Mouse (Mus musculus) embryonic facial prominence, embryonic 14.5 days (tissue): ENCODE data around the gene Cers6. TPM values are rescaled to one million over a fixed set of nuclear protein-coding genes. Genes with fewer than 3 reads are reported as not detected.

Experiments used
- ATAC-seq: fragments of 200-750 bp; cut with Nextera tagmentation; 2 replicates; pipeline ENCODE4 v1.8.0; 2017; ENCODE audit warnings: low read depth, moderate number of reproducible peaks, moderate TSS enrichment
- DNase-seq: peaks from one replicate; pipeline ENCODE4 v3.0.0-alpha.2; 2015; ENCODE audit warnings: low spot score
- H3K27ac ChIP-seq: fragments of 300-500 bp; sonication (generic); replicated peaks from 2 replicates; pipeline ENCODE4 v1.5.1; 2014; ENCODE audit warnings: low read depth, mild to moderate bottlenecking, low read length, moderate library complexity
- H3K27me3 ChIP-seq: fragments of 300-500 bp; sonication (generic); replicated peaks from 2 replicates; pipeline ENCODE4 v1.6.1; 2014; ENCODE audit warnings: low read length; ENCODE audit not compliant: control insufficient read depth, insufficient read depth
- H3K36me3 ChIP-seq: fragments of 300-500 bp; sonication (generic); 2 replicates; pipeline ENCODE4 v1.6.1; 2014; ENCODE audit warnings: low read length, mixed read lengths; ENCODE audit not compliant: control insufficient read depth, insufficient read depth
- H3K4me1 ChIP-seq: fragments of 300-500 bp; sonication (generic); 2 replicates; pipeline ENCODE4 v1.6.1; 2014; ENCODE audit warnings: antibody characterized with exemption, low read length; ENCODE audit not compliant: control insufficient read depth, insufficient read depth
- H3K4me2 ChIP-seq: fragments of 300-500 bp; sonication (generic); 2 replicates; pipeline ENCODE4 v1.6.1; 2014; ENCODE audit warnings: low read depth, mild to moderate bottlenecking, low read length, moderate library complexity, mixed read lengths
- H3K4me3 ChIP-seq: fragments of 300-500 bp; sonication (generic); 2 replicates; pipeline ENCODE4 v1.5.1; 2014; ENCODE audit warnings: low read depth, mild to moderate bottlenecking, low read length
- H3K9ac ChIP-seq: fragments of 300-500 bp; sonication (generic); 2 replicates; pipeline ENCODE4 v1.6.1; 2014; ENCODE audit warnings: low read depth, mild to moderate bottlenecking, low read length, moderate library complexity, mixed read lengths
- H3K9me3 ChIP-seq: fragments of 300-500 bp; sonication (generic); 2 replicates; pipeline ENCODE4 v1.6.1; 2016; ENCODE audit warnings: low read length; ENCODE audit not compliant: control insufficient read depth
- WGBS: fragments of 180-500 bp; shearing (Covaris S2); extraction: QIAGEN DNeasy Blood & Tissue Kit; methylation state at CpG from one replicate; pipeline ENCODE4 v1.1.7; 2014; 5-methylcytosine and 5-hydroxymethylcytosine counted together
- polyA plus RNA-seq: library from polyadenylated mRNA; unstranded; fragments of >200 nt; fragmentation: Nextera tagmentation; extraction: Ambion mirVana; gene quantifications from 2 replicates; pipeline ENCODE4 v1.2.1, GENCODE M21; 2014

The Cers6 gene
- polyA plus RNA-seq, 1 experiment from 2014 or later: 24.3 TPM

GRCm38 (mm10) chr2:68956146-68956545 lies 94.9 kb downstream of the Cers6 start:
- no peaks in the 10 kb centered on the region for H3K27me3 ChIP-seq
- no peak overlapping the region for H3K4me3 ChIP-seq
- no peak for ATAC-seq
- H3K36me3 ChIP-seq: peaks cover 3% of the 10 kb centered on the region; the same call in 1 of the 2 replicates
- peaks cover 10% of the 10 kb centered on the region; the same call in 1 of the 2 replicates for H3K9me3 ChIP-seq
- no peak overlapping the region for H3K9ac ChIP-seq
- H3K27ac ChIP-seq: no peak overlapping the region
- 96% methylated on average over 3 of the region's 3 CpGs for WGBS
- peaks cover 2% of the 10 kb centered on the region; the same call in 1 of the 2 replicates for H3K4me1 ChIP-seq
- no peak for DNase-seq
- no peak overlapping the region for H3K4me2 ChIP-seq

- no peaks in the 10 kb centered on the region for H3K9me3 ChIP-seq
- no peak for ATAC-seq
- peaks cover 2% of the 10 kb centered on the region; the same call in 1 of the 2 replicates for H3K4me1 ChIP-seq
- H3K9ac ChIP-seq: no peak overlapping the region
- no peak overlapping the region for H3K27ac ChIP-seq
- H3K4me3 ChIP-seq: no peak overlapping the region
- 65% methylated on average over 7 of the region's 7 CpGs for WGBS
- no peak for DNase-seq
- no peaks in the 10 kb centered on the region for H3K27me3 ChIP-seq
- no peaks in the 10 kb centered on the region for H3K36me3 ChIP-seq
- no peak overlapping the region for H3K4me2 ChIP-seq
Observed at GRCm38 (mm10) chr2:68957831-68958230, 96.6 kb downstream of the Cers6 start.

GRCm38 (mm10) chr2:68959573-68959972 lies 98.3 kb downstream of the Cers6 start:
- Histone ChIP-seq H3K9ac (no peak overlapping the region), H3K27me3 (no peaks in the 10 kb centered on the region), H3K4me3 (no peak overlapping the region), H3K9me3 (no peaks in the 10 kb centered on the region), H3K27ac (no peak overlapping the region), H3K36me3 (no peaks in the 10 kb centered on the region), H3K4me2 (no peak overlapping the region), H3K4me1 (peaks cover 2% of the 10 kb centered on the region; the same call in 1 of the 2 replicates)
- DNase-seq (no peak), ATAC-seq (no peak)
- WGBS: 88% methylated on average over 4 of the region's 4 CpGs

GRCm38 (mm10) chr2:68960060-68960459 lies 98.8 kb downstream of the Cers6 start:
- Histone ChIP-seq H3K4me3 (no peak overlapping the region), H3K4me1 (peaks cover 2% of the 10 kb centered on the region; the same call in 1 of the 2 replicates), H3K27me3 (no peaks in the 10 kb centered on the region), H3K4me2 (no peak overlapping the region), H3K36me3 (no peaks in the 10 kb centered on the region), H3K27ac (no peak overlapping the region), H3K9me3 (no peaks in the 10 kb centered on the region), H3K9ac (no peak overlapping the region)
- WGBS: 84% methylated on average over 5 of the region's 5 CpGs
- DNase-seq (no peak), ATAC-seq (no peak)

GRCm38 (mm10) chr2:68960620-68961019 lies 99.4 kb downstream of the Cers6 start:
- DNase-seq: no peak
- no peak for ATAC-seq
- Histone ChIP-seq H3K27me3 (no peaks in the 10 kb centered on the region), H3K4me3 (no peak overlapping the region), H3K36me3 (no peaks in the 10 kb centered on the region), H3K27ac (no peak overlapping the region), H3K4me2 (no peak overlapping the region), H3K9ac (no peak overlapping the region), H3K4me1 (peaks cover 2% of the 10 kb centered on the region; the same call in 1 of the 2 replicates), H3K9me3 (no peaks in the 10 kb centered on the region)
- WGBS: 93% methylated on average over 10 of the region's 10 CpGs

GRCm38 (mm10) chr2:68966360-68966759 lies 105.1 kb downstream of the Cers6 start:
- Histone ChIP-seq H3K4me2 (no peak overlapping the region), H3K27ac (no peak overlapping the region), H3K9ac (no peak overlapping the region), H3K4me3 (no peak overlapping the region), H3K36me3 (peaks cover 7% of the 10 kb centered on the region; the same call in 1 of the 2 replicates), H3K27me3 (no peaks in the 10 kb centered on the region), H3K9me3 (peaks cover 9% of the 10 kb centered on the region), H3K4me1 (no peaks in the 10 kb centered on the region)
- ATAC-seq: no peak
- WGBS: 84% methylated on average over 1 of the region's 1 CpGs
- no peak for DNase-seq

- DNase-seq: no peak
- Histone ChIP-seq H3K27ac (no peak overlapping the region), H3K9me3 (peaks cover 9% of the 10 kb centered on the region), H3K4me1 (no peaks in the 10 kb centered on the region), H3K4me3 (no peak overlapping the region), H3K27me3 (no peaks in the 10 kb centered on the region), H3K4me2 (no peak overlapping the region), H3K9ac (no peak overlapping the region), H3K36me3 (peaks cover 7% of the 10 kb centered on the region; the same call in 1 of the 2 replicates)
- ATAC-seq: no peak; the same call in 1 of the 2 replicates
- 91% methylated on average over 6 of the region's 8 CpGs for WGBS
Observed at GRCm38 (mm10) chr2:68968028-68968427, 106.8 kb downstream of the Cers6 start.

- Histone ChIP-seq H3K4me2 (no peak overlapping the region), H3K4me3 (no peak overlapping the region), H3K9ac (no peak overlapping the region), H3K27ac (no peak overlapping the region), H3K27me3 (no peaks in the 10 kb centered on the region), H3K9me3 (peaks cover 9% of the 10 kb centered on the region), H3K36me3 (peaks cover 7% of the 10 kb centered on the region; the same call in 1 of the 2 replicates), H3K4me1 (0 out of 2 replicates have a peak, but pooled peaks cover 6% of the 10 kb centered on the region)
- no peak for ATAC-seq
- no peak for DNase-seq
- WGBS: 87% methylated on average over 5 of the region's 5 CpGs
Observed at GRCm38 (mm10) chr2:68971840-68972239, 110.6 kb downstream of the Cers6 start.

GRCm38 (mm10) chr2:68973753-68974152 lies 112.5 kb downstream of the Cers6 start:
- no peaks in the 10 kb centered on the region for H3K27me3 ChIP-seq
- ATAC-seq: peak; percentile 50; the same call in 1 of the 2 replicates
- peaks cover 9% of the 10 kb centered on the region for H3K9me3 ChIP-seq
- H3K4me1 ChIP-seq: peaks cover 9% of the 10 kb centered on the region; the same call in 1 of the 2 replicates
- no peak overlapping the region for H3K9ac ChIP-seq
- H3K27ac ChIP-seq: no peak overlapping the region
- no peak overlapping the region for H3K4me3 ChIP-seq
- peaks cover 7% of the 10 kb centered on the region; the same call in 1 of the 2 replicates for H3K36me3 ChIP-seq
- H3K4me2 ChIP-seq: no peak overlapping the region
- 65% methylated on average over 2 of the region's 2 CpGs for WGBS
- DNase-seq: no peak
